Mouse (Mus musculus): ENCODE measurements around the gene Pla2g4f.

DNA sequence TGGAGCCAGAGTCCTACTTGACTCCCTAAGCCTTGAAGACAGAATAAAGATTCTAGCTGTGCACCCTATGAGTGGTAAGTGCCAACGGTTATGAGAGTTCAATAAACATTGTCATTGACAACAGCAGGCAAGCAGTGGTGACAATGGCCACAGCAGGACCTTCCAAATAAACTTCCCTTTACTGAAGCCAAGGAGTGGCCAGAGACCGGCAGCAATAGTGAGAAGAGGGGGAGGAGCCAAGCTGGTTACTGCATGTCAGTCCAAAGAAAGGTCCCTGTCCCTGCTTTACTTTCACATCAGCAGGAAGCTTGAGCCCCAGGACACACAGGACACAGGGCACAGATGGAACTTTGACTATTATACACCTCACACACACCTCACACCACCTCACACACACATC is 17.8 kb downstream of the Pla2g4f start:
- TF ChIP-seq CTCF (IDR thresholded peaks at IDR 0.05; ENCODE audit: borderline replicate concordance, insufficient read depth, low read length) (no peak), POLR2A (IDR thresholded peaks at IDR 0.05; ENCODE audit: low read depth, low read length) (no peak)

All from embryonic fibroblast, embryonic 13.5 days (primary cell).